Mouse (Mus musculus): ENCODE results near the gene Plxna2.

DNA sequence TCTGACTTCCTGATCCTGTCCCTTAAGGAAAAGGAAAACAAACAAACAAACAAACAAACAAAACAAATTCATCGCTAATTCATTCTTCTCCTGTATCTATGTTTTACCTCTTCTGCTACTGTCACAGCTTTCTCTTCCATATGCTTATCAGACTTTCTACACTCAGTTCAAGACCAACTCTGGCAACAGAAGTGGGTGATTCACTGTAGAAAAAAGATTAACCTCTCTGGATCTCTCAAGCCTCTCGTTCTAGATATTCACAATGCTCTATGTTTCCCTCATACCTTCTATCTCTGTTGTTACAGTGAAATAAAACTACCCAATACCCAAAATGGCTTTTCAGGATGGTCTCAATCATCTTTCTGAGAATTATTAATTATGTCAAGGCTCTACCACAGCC lies 225.0 kb downstream of the Plxna2 start:
- no peak for TF ChIP-seq CTCF (IDR thresholded peaks at IDR 0.05; ENCODE audit: low read depth, low read length)
- TF ChIP-seq POLR2A (IDR thresholded peaks at IDR 0.05; ENCODE audit: insufficient read depth, low read length), result no peak
